Mouse (Mus musculus) CH12.LX (cell line): ENCODE measurements around the gene Hemgn. TPM values are rescaled to one million over a fixed set of nuclear protein-coding genes. Genes with fewer than 3 reads are reported as not detected.
A peak's percentile ranks its signal among the peaks of the same experiment; 100 is the strongest.

Source experiments
- DNase-seq: peaks from one replicate; pipeline ENCODE4 v3.0.0-alpha.2; 2013; ENCODE audit errors: extremely low read depth
- H3K27ac ChIP-seq: 2 replicates; pipeline ENCODE4 v1.5.1; 2012; ENCODE audit warnings: low read depth, mild to moderate bottlenecking, control low read depth, moderate library complexity; ENCODE audit not compliant: insufficient read depth
- H3K27me3 ChIP-seq: replicated peaks from 2 replicates; pipeline ENCODE3; 2012; ENCODE audit warnings: inconsistent platforms
- H3K36me3 ChIP-seq, 2 experiments: replicated peaks in 1 of 2; 2 replicates each; pipeline versions ENCODE3 to v1.6.1; 2012; ENCODE audit warnings: inconsistent platforms in 1 of 2, low read length in 1 of 2, mild to moderate bottlenecking in 1 of 2, mixed read lengths in 1 of 2, moderate library complexity in 1 of 2; ENCODE audit not compliant: control insufficient read depth in 1 of 2, insufficient read depth in 1 of 2
- H3K4me1 ChIP-seq, 2 experiments: 2 replicates each; pipeline ENCODE4 v1.6.1; 2012; ENCODE audit warnings: inconsistent platforms in 1 of 2, moderate library complexity in 1 of 2; ENCODE audit not compliant: insufficient read depth in 2 of 2, control insufficient read depth in 1 of 2
- H3K4me2 ChIP-seq: 2 replicates; pipeline ENCODE4 v1.6.1; 2012; ENCODE audit warnings: low read depth, mild to moderate bottlenecking, control low read depth; ENCODE audit not compliant: poor library complexity, insufficient read depth, severe bottlenecking
- H3K4me3 ChIP-seq, 3 experiments: fragments of 150-350 bp in 1 of 3; sonication (generic) in 1 of 3; replicated peaks in 1 of 3; 2 replicates each; pipeline versions ENCODE3 to v1.5.1; 2011 to 2012; ENCODE audit warnings: low read depth in 2 of 3, low read length in 2 of 3, mild to moderate bottlenecking in 2 of 3, moderate library complexity in 2 of 3, control low read depth in 1 of 3, improper control_type of control experiment in 1 of 3, inconsistent platforms in 1 of 3, mixed read lengths in 1 of 3; ENCODE audit not compliant: poor library complexity in 1 of 3
- H3K79me2 ChIP-seq: replicated peaks from 2 replicates; pipeline ENCODE4 v1.6.1; 2012; ENCODE audit warnings: mild to moderate bottlenecking, moderate library complexity; ENCODE audit not compliant: control insufficient read depth, poor library complexity, insufficient read depth, severe bottlenecking; ENCODE audit errors: extremely low read depth
- H3K9ac ChIP-seq: 2 replicates; pipeline ENCODE4 v1.6.1; 2012; ENCODE audit warnings: low read depth, mild to moderate bottlenecking, control low read depth, moderate library complexity; ENCODE audit not compliant: insufficient read depth
- H3K9me3 ChIP-seq: replicated peaks from 2 replicates; pipeline ENCODE3; 2012; ENCODE audit warnings: low read length, inconsistent platforms, mixed read lengths
- BHLHE40 ChIP-seq: IDR thresholded peaks from 2 replicates; pipeline ENCODE4 v1.6.1; 2011; ENCODE audit warnings: mild to moderate bottlenecking, low read depth, low read length, improper control_type of control experiment
- ETS1 ChIP-seq: conservative IDR thresholded peaks from 2 replicates; pipeline ENCODE4 v1.6.1; 2012; ENCODE audit warnings: low read depth, mild to moderate bottlenecking, inconsistent platforms, low read length, improper control_type of control experiment, moderate library complexity
- KAT2A ChIP-seq: IDR thresholded peaks from 2 replicates; pipeline ENCODE4 v1.6.1; 2012; ENCODE audit warnings: low read length, improper control_type of control experiment, inconsistent platforms; ENCODE audit not compliant: insufficient replicate concordance
- MAX ChIP-seq: IDR thresholded peaks from 2 replicates; pipeline ENCODE4 v1.6.1; 2011; ENCODE audit warnings: low read length, improper control_type of control experiment
- MEF2A ChIP-seq: IDR thresholded peaks from 2 replicates; pipeline ENCODE4 v1.6.1; 2014; ENCODE audit warnings: low read depth, mild to moderate bottlenecking, inconsistent platforms, low read length, improper control_type of control experiment, borderline replicate concordance
- MXI1 ChIP-seq: IDR thresholded peaks from 2 replicates; pipeline ENCODE4 v1.6.1; 2011; ENCODE audit warnings: mild to moderate bottlenecking, low read depth, low read length, improper control_type of control experiment
- MYC ChIP-seq: IDR thresholded peaks from 2 replicates; pipeline ENCODE4 v1.6.1; 2011; ENCODE audit warnings: low read depth, mild to moderate bottlenecking, improper control_type of control experiment, low read length
- NELFE ChIP-seq: IDR thresholded peaks from 2 replicates; pipeline ENCODE4 v1.6.1; 2011; ENCODE audit warnings: low read depth, low read length, improper control_type of control experiment
- POLR2A ChIP-seq: IDR thresholded peaks from 2 replicates; pipeline ENCODE4 v1.6.1; 2011; ENCODE audit warnings: low read depth, mild to moderate bottlenecking, improper control_type of control experiment, low read length
- POLR2AphosphoS2 ChIP-seq: IDR thresholded peaks from 2 replicates; pipeline ENCODE4 v1.6.1; 2011; ENCODE audit warnings: low read depth, low read length, improper control_type of control experiment
- SIN3A ChIP-seq: IDR thresholded peaks from 2 replicates; pipeline ENCODE4 v1.6.1; 2012; ENCODE audit warnings: low read length, improper control_type of control experiment, inconsistent platforms
- SMC3 ChIP-seq: IDR thresholded peaks from 2 replicates; pipeline ENCODE4 v1.6.1; 2011; ENCODE audit warnings: low read depth, low read length, improper control_type of control experiment
- TCF12 ChIP-seq: IDR thresholded peaks from 2 replicates; pipeline ENCODE4 v1.6.1; 2014; ENCODE audit warnings: low read depth, mild to moderate bottlenecking, inconsistent platforms, low read length, improper control_type of control experiment
- UBTF ChIP-seq: IDR thresholded peaks from 2 replicates; pipeline ENCODE4 v1.6.1; 2012; ENCODE audit warnings: low read depth, mild to moderate bottlenecking, inconsistent platforms, low read length, improper control_type of control experiment, moderate library complexity
- USF2 ChIP-seq: conservative IDR thresholded peaks from 2 replicates; pipeline ENCODE4 v1.6.1; 2011; ENCODE audit warnings: low read depth, low read length, improper control_type of control experiment
- ZC3H11A ChIP-seq: IDR thresholded peaks from 2 replicates; pipeline ENCODE4 v1.6.1; 2012; ENCODE audit warnings: low read depth, mild to moderate bottlenecking, inconsistent platforms, low read length, improper control_type of control experiment
- dilution Hi-C: fragments of 300-500 bp; cut with MboI; formaldehyde crosslinking; loops from 2 replicates; pipeline ENCODE4 v1.14.3; 2020; ENCODE audit warnings: low sequenced_read_pairs; ENCODE audit not compliant: extremely low pct_unique_long_range_greater_than_20kb, extremely low pct_ligation_motif_present
- in situ Hi-C: fragments of 300-500 bp; cut with MboI; formaldehyde crosslinking; loops from 3 replicates; pipeline ENCODE4 v1.14.3; 2019; ENCODE audit warnings: low sequenced_read_pairs, low pct_ligation_motif_present, low pct_unique_long_range_greater_than_20kb, mixed read lengths
- polyA plus RNA-seq: library from polyadenylated mRNA; unstranded; fragments of >175 nt; gene quantifications from 2 replicates; pipeline ENCODE4 v1.2.1, GENCODE M21; 2012; ENCODE audit warnings: low read depth; ENCODE audit not compliant: insufficient read length
- total RNA-seq, 2 experiments: library from RNA; depleted of rRNA; stranded (reverse); fragments of 300-350 nt in 1 of 2; fragments of >200 nt in 1 of 2; gene quantifications; 2 replicates each; pipeline ENCODE4 v1.2.3; 2012 to 2014

Gene Hemgn
- total and polyA plus RNA-seq, 3 experiments = not detected

GRCm38 (mm10) chr4:46457186-46457585 is 43.9 kb upstream of the Hemgn start:
- dilution Hi-C loops (no loop called here), in situ Hi-C loops (no loop called here)
- Histone ChIP-seq H3K27me3 (no peaks in the 10 kb centered on the region), H3K27ac (peak overlapping the region; percentile 46; the same call in 1 of the 2 replicates), H3K4me2 (no peak overlapping the region; the same call in 1 of the 2 replicates), H3K36me3 (peaks cover 18 to 66% of the 10 kb centered on the region in 2 experiments), H3K9ac (0 out of 2 replicates have a peak overlapping the region, but pooled peaks have one; percentile 5), H3K9me3 (no peaks in the 10 kb centered on the region), H3K4me1 (peaks cover 21 to 78% of the 10 kb centered on the region in 2 experiments; a peak in 3 of 4 replicates), H3K79me2 (peaks cover 98% of the 10 kb centered on the region), H3K4me3 (no peak overlapping the region)
- DNase-seq = no peak
- TF ChIP-seq POLR2AphosphoS2 (no peak), UBTF (no peak), NELFE (no peak), SIN3A (no peak), MAX (no peak)

- peaks cover 99% of the 10 kb centered on the region for H3K79me2 ChIP-seq
- H3K9ac ChIP-seq = 0 out of 2 replicates have a peak overlapping the region, but pooled peaks have one; percentile 5
- dilution Hi-C loops = no loop called here
- in situ Hi-C loops = no loop called here
- peak overlapping the region; percentile 46; the same call in 1 of the 2 replicates for H3K27ac ChIP-seq
- no peaks in the 10 kb centered on the region for H3K9me3 ChIP-seq
- peaks cover 17 to 62% of the 10 kb centered on the region in 2 experiments for H3K36me3 ChIP-seq
- H3K27me3 ChIP-seq = no peaks in the 10 kb centered on the region
- peak; percentile 44 for DNase-seq
- TF ChIP-seq BHLHE40 (0 out of 2 replicates have a peak, but pooled peaks have one; percentile 27), TCF12 (0 out of 2 replicates have a peak, but pooled peaks have one; percentile 6), POLR2A (0 out of 2 replicates have a peak, but pooled peaks have one; percentile 15), MAX (no peak), MXI1 (0 out of 2 replicates have a peak, but pooled peaks have one; percentile 54), UBTF (no peak), USF2 (no peak), SMC3 (no peak), MEF2A (0 out of 2 replicates have a peak, but pooled peaks have one; percentile 17), MYC (0 out of 2 replicates have a peak, but pooled peaks have one; percentile 52), SIN3A (peak; percentile 51; the same call in 1 of the 2 replicates), KAT2A (no peak), ZC3H11A (no peak), ETS1 (no peak)
- TF ChIP-seq, all 38 proteins: peak for 7
- Histone ChIP-seq H3K4me3 (no peak overlapping the region), H3K4me2 (peak overlapping the region; percentile 59), H3K4me1 (peaks cover 21 to 74% of the 10 kb centered on the region in 2 experiments; a peak in 3 of 4 replicates)
Observed at GRCm38 (mm10) chr4:46456762-46457161, 43.5 kb upstream of the Hemgn start.
